28 mouse cellular contexts compared by ENCODE assay signal in genomic region chr3:69730930-69731329, GRCm38 (mm10).
"Had no signal": no experiment of that assay in that cellular context is flagged by ENCODE, and none has a peak within 500 bp of the region (broad histone marks: within the 10 kb centered on the region; RNA-seq: fewer than 3 reads in every experiment).

No protein-coding gene starts in this region.

- H3K9me3 ChIP-seq: embryonic facial prominence, embryonic 10.5 days; embryonic facial prominence, embryonic 12.5 days; embryonic facial prominence, embryonic 13.5 days; embryonic facial prominence, embryonic 15.5 days; forebrain, embryonic 10.5 days; forebrain, embryonic 12.5 days; forebrain, embryonic 13.5 days; forebrain, embryonic 15.5 days had no signal

- DNase-seq: cerebellum, adult 2 months; cerebellum, adult 8-10 months; cerebellum, adult 9-10 months; cerebellum, adult 9-11 months; cerebellum, postnatal 10 days; cerebellum, postnatal 14 days; cerebellum, postnatal 25 days; cerebellum, postnatal 36 days; embryo, embryonic 11 days; forebrain, postnatal 0 days; gastrocnemius, adult 2 months; gastrocnemius, postnatal 10 days; gastrocnemius, postnatal 14 days; gastrocnemius, postnatal 25 days; gastrocnemius, postnatal 36 days; heart, adult 11 months; heart, adult 2 months had no signal

- H3K4me1 ChIP-seq: embryonic facial prominence, embryonic 10.5 days; embryonic facial prominence, embryonic 12.5 days; embryonic facial prominence, embryonic 13.5 days; embryonic facial prominence, embryonic 15.5 days; forebrain, embryonic 10.5 days; forebrain, embryonic 12.5 days; forebrain, embryonic 13.5 days; forebrain, embryonic 15.5 days had no signal

- H3K4me3 ChIP-seq: embryonic facial prominence, embryonic 10.5 days; embryonic facial prominence, embryonic 12.5 days; embryonic facial prominence, embryonic 13.5 days; embryonic facial prominence, embryonic 15.5 days; erythroblast, embryonic 14.5 days; forebrain, embryonic 10.5 days; forebrain, embryonic 12.5 days; forebrain, embryonic 13.5 days; forebrain, embryonic 15.5 days; gastrocnemius, adult 2 months; heart, adult 2 months had no signal

- H3K27me3 ChIP-seq: embryonic facial prominence, embryonic 12.5 days; embryonic facial prominence, embryonic 13.5 days; embryonic facial prominence, embryonic 15.5 days; forebrain, embryonic 12.5 days; forebrain, embryonic 13.5 days; forebrain, embryonic 15.5 days had no signal

- H3K27ac ChIP-seq: embryonic facial prominence, embryonic 10.5 days; embryonic facial prominence, embryonic 12.5 days; embryonic facial prominence, embryonic 13.5 days; embryonic facial prominence, embryonic 15.5 days; forebrain, embryonic 10.5 days; forebrain, embryonic 12.5 days; forebrain, embryonic 13.5 days; forebrain, embryonic 15.5 days; gastrocnemius, adult 2 months; heart, adult 2 months had no signal

- H3K9ac ChIP-seq: embryonic facial prominence, embryonic 12.5 days; embryonic facial prominence, embryonic 13.5 days; embryonic facial prominence, embryonic 15.5 days; forebrain, embryonic 12.5 days; forebrain, embryonic 13.5 days; forebrain, embryonic 15.5 days; forebrain, postnatal 0 days had no signal

- ATAC-seq: forebrain, embryonic 13.5 days; forebrain, embryonic 14.5 days; forebrain, embryonic 15.5 days; forebrain, embryonic 16.5 days; forebrain, postnatal 0 days had no signal

- H3K4me2 ChIP-seq: embryonic facial prominence, embryonic 12.5 days; embryonic facial prominence, embryonic 13.5 days; embryonic facial prominence, embryonic 15.5 days; forebrain, embryonic 12.5 days; forebrain, embryonic 13.5 days; forebrain, embryonic 15.5 days had no signal
